Comparison of ENCODE assay signal across 13 mouse cellular contexts in genomic region chr13:17216524-17216923, GRCm38 (mm10).
DNase-seq lines count a peak whose midpoint lies in the region; ATAC-seq lines count a peak whose summit lies in the region.
"Had no signal": no experiment of that assay in that cellular context is flagged by ENCODE, and none has a peak within 500 bp of the region (broad histone marks: within the 10 kb centered on the region; RNA-seq: fewer than 3 reads in every experiment).

No protein-coding gene starts in this region.

- no peaks in the 10 kb centered on the region for H3K9me3 ChIP-seq in forebrain, embryonic 14.5 days (replicated peaks; ENCODE audit: control insufficient read depth, low read length)
- H3K9me3 ChIP-seq in forebrain, embryonic 16.5 days (ENCODE audit: control insufficient read depth, low read length), result no peaks in the 10 kb centered on the region
- H3K9me3 ChIP-seq: hindbrain, embryonic 13.5 days; intestine, embryonic 15.5 days had no signal

- DNase-seq in forebrain, embryonic 14.5 days (ENCODE audit: low spot score), result peak; percentile 22
- DNase-seq in left cerebral cortex, postnatal 4 days, result peak; percentile 69
- DNase-seq in left cerebral cortex, postnatal 25 days (ENCODE audit: low spot score in 2 of 2), result no peak
- DNase-seq in cerebellum, adult 9-11 months, result peak; percentile 7
- DNase-seq in skeletal muscle tissue, adult 2 months (ENCODE audit: low read depth, low spot score), result peak; percentile 11
- DNase-seq: gastrocnemius, postnatal 25 days; lung, adult 18-20 months; right cerebral cortex, postnatal 14 days; thymus, postnatal 14 days had no signal

- no peak for ATAC-seq in forebrain, embryonic 14.5 days
- no peak for ATAC-seq in forebrain, embryonic 16.5 days
- ATAC-seq in CD4-positive, CD25-positive, alpha-beta regulatory T cell, adult 4 months, result no peak
- ATAC-seq: intestine, embryonic 15.5 days had no signal

- intact Hi-C loops in left cerebral cortex, postnatal 4 days (cut with DNase I), result no loop called here
- intact Hi-C loops in left cerebral cortex, postnatal 25 days (cut with DNase I), result no loop called here

- WGBS in forebrain, embryonic 14.5 days, result 61% methylated on average over 3 of the region's 3 CpGs
- 56% methylated on average over 3 of the region's 3 CpGs for WGBS in forebrain, embryonic 16.5 days

- H3K4me3 ChIP-seq in forebrain, embryonic 14.5 days (ENCODE audit: low read depth, low read length), result no peak overlapping the region
- no peak overlapping the region for H3K4me3 ChIP-seq in forebrain, embryonic 16.5 days (replicated peaks; ENCODE audit: low read length)
- H3K4me3 ChIP-seq: hindbrain, embryonic 13.5 days; intestine, embryonic 15.5 days had no signal

- no peak overlapping the region for H3K4me2 ChIP-seq in forebrain, embryonic 14.5 days (ENCODE audit: low read length)
- no peak overlapping the region for H3K4me2 ChIP-seq in forebrain, embryonic 16.5 days (ENCODE audit: low read length)
- H3K4me2 ChIP-seq: hindbrain, embryonic 13.5 days; intestine, embryonic 15.5 days had no signal

- H3K27ac ChIP-seq in forebrain, embryonic 14.5 days (ENCODE audit: low read depth, low read length), result no peak overlapping the region
- no peak overlapping the region for H3K27ac ChIP-seq in forebrain, embryonic 16.5 days (ENCODE audit: low read length)
- H3K27ac ChIP-seq: hindbrain, embryonic 13.5 days; intestine, embryonic 15.5 days had no signal

- no peaks in the 10 kb centered on the region for H3K27me3 ChIP-seq in forebrain, embryonic 14.5 days (replicated peaks; ENCODE audit: control insufficient read depth, insufficient read depth, low read length)
- no peaks in the 10 kb centered on the region for H3K27me3 ChIP-seq in forebrain, embryonic 16.5 days (replicated peaks; ENCODE audit: control insufficient read depth, insufficient read depth, low read length)
- H3K27me3 ChIP-seq: hindbrain, embryonic 13.5 days; intestine, embryonic 15.5 days had no signal

- no peak overlapping the region for H3K9ac ChIP-seq in forebrain, embryonic 14.5 days (ENCODE audit: low read length)
- no peak overlapping the region for H3K9ac ChIP-seq in forebrain, embryonic 16.5 days (replicated peaks; ENCODE audit: low read depth, low read length)
- H3K9ac ChIP-seq: hindbrain, embryonic 13.5 days; intestine, embryonic 15.5 days had no signal

- no peaks in the 10 kb centered on the region for H3K4me1 ChIP-seq in forebrain, embryonic 14.5 days (ENCODE audit: control insufficient read depth, insufficient read depth, low read length)
- no peaks in the 10 kb centered on the region for H3K4me1 ChIP-seq in forebrain, embryonic 16.5 days (replicated peaks; ENCODE audit: control insufficient read depth, insufficient read depth, low read length)
- H3K4me1 ChIP-seq: hindbrain, embryonic 13.5 days; intestine, embryonic 15.5 days had no signal

- H3K36me3 ChIP-seq in forebrain, embryonic 14.5 days (ENCODE audit: control insufficient read depth, insufficient read depth, low read length), result no peaks in the 10 kb centered on the region
- no peaks in the 10 kb centered on the region for H3K36me3 ChIP-seq in forebrain, embryonic 16.5 days (ENCODE audit: control insufficient read depth, insufficient read depth)
- H3K36me3 ChIP-seq: hindbrain, embryonic 13.5 days; intestine, embryonic 15.5 days had no signal

Comparison
In these comparisons a context has a peak if more than half of its experiments do, and no peak if none do; other contexts are left out.
1. DNase-seq: peak in forebrain, embryonic 14.5 days (single experiment), left cerebral cortex, postnatal 4 days (single experiment), cerebellum, adult 9-11 months (single experiment) and skeletal muscle tissue, adult 2 months (single experiment); none in left cerebral cortex, postnatal 25 days (0 of 2).